Mouse (Mus musculus): ENCODE data around the gene Vps16.
A peak's percentile ranks its signal among the peaks of the same experiment; 100 is the strongest.

Vps16 gene

GRCm38 (mm10) chr2:130461287-130462071, 37.3 kb downstream of the Vps16 start:
- DNase-seq (ENCODE audit: low spot score) = no peak

DNA sequence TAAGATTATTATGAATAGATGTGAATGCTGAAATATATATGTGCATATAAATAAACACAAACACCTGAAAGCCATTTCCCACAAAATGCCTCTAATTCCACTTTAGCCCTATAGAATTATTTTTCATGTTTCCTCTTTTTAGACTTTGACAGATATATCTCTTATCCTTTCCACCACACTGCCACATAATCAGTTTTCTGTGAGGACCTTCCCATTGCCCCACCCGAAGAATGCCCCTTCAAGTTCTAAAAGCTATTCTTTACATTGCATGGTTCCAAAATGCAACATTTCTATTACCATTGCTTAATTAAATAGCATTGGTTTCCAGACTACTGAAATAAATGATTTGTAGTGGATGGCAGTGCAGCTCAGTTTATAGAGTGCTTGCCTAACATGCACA, 42.3 kb downstream of the Vps16 start:
- no peak for DNase-seq (ENCODE audit: low spot score)

DNA sequence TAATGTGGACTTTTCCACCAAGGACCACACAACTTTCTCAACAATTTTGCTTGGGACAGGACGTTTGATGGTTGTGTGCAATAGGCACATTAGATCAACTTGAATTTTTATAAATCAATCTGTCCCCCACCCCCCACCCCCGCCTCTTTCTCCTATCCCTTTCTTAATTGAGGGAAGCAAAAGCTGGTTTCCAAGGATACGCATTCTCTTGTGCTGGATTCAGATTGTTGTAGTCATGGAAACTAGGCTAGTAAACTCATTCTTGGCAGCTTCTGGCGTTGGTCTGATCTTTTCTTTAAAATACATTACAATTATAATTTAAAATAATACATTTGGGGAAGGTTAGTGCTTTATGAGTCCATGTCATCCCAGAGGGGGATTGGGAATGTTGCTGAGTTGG, 45.2 kb downstream of the Vps16 start:
- DNase-seq (ENCODE audit: low spot score) = no peak

DNA sequence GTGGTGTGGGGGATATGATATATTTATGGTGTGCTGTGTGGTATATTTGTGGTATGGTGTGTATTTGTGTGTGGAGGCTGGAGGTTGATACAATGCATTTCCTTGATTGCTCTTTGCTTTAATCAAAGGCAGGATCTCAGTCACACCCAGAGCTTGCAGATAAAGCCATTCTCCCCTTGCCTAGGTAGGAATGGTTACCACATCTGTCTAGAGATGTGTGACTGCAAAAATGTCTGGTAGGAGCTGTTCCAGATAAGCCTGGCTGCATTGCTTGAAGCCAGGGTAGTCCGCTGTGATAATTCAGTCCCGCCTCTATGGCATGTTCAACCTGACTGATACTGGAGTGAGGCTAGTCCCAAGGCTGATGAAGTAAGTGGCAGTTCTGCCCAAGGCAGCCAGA, 45.8 kb downstream of the Vps16 start:
- no peak for DNase-seq (ENCODE audit: low spot score)

DNA sequence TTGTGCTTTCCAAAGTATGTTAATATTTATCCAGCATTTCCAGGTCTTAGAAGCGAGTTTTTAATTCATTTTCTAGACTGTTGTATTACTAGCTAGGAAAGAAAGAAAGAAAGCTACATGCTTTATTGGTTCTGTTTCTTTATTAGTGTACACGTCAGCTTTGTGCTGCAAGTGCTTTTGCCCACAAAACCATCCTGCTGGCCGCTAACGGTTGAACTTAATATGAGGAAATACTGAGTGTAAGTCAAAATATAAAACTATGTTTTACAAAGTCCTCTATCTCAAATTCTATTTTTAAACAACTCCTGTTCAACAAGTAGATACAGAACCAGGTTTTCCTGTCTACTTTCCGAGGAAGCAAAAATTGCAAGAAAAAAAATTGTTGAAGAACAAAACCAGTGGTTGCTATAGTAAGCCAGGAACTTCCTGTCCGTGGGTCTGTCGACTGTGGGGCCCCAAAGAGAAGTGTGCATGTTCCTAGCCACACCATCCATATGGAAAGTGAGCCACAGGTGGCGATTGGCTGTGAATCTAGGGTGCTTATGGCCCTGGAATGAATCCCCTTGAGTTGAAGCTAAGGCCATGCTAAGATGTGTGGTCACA, 48.9 kb downstream of the Vps16 start:
- no peak for DNase-seq (ENCODE audit: low spot score)

- DNase-seq (ENCODE audit: low spot score) = no peak
Measured at GRCm38 (mm10) chr2:130475764-130476163, 51.6 kb downstream of the Vps16 start.

- no peak for DNase-seq (ENCODE audit: low spot score)
Measured at GRCm38 (mm10) chr2:130476666-130477297, 52.6 kb downstream of the Vps16 start.

GRCm38 (mm10) chr2:130482177-130482576, 58.0 kb downstream of the Vps16 start:
- DNase-seq (ENCODE audit: low spot score) = no peak

- DNase-seq (ENCODE audit: low spot score) = no peak
Measured at GRCm38 (mm10) chr2:130482700-130483099, 58.6 kb downstream of the Vps16 start.

DNA sequence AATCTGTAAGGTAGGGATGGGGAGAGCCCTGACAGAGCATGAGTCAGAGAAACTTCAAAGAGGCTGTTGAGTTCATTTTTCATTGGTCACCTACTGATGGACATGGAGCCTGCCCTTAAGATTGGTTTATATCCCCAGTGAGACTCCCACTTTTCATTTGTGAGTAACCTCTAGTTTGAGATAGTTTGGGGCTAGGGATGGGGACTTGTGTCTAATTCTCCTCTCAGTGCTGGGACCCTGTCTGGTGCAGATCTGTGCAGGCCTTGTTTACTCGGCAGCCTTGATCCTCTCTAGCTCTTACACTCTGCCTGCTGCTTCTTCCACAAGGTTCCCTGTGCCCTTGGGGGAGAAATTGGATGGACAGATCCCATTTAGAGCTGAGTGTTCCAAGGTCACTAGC, 60.1 kb downstream of the Vps16 start:
- DNase-seq (ENCODE audit: low spot score) = no peak

- no peak for DNase-seq (ENCODE audit: low spot score)
Measured at GRCm38 (mm10) chr2:130488002-130488401, 63.9 kb downstream of the Vps16 start.

DNA sequence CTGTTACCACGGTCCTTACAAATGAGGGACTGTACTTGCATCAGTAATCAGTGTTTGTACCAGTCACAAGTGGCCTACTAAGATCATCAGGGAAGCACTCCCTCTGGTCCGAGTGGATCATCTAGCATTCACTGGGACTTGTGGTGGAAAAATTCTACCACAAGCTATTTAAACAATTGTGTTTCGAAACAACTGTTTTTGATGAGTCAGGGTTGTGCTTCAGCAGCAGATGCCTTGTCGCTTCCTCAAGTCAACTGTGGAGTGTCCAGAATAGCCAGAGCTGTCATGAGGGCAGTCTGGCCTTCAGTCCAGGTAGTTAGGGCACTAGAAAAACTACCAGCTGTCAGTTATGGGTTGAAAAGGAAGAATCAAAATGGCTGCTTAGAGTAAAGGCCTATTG, 64.5 kb downstream of the Vps16 start:
- no peak for DNase-seq (ENCODE audit: low spot score)

DNA sequence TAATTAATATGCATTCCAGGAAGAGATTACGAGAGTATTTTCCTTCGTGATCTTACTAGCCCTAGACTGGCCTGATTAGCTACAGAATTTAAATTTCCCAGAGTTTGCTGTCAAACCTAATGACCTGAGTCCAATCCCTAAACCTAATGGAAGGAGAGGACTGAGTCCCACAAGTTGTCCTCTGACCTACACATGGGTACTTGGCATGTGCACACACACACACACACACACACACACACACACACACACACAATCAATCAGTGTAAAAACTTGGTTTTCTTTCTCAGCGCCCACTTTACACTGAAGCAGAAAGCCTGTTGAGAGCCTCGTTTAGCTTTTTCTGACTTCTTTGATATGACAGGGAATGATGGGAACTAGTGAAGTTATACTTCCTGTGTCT, 67.0 kb downstream of the Vps16 start:
- DNase-seq (ENCODE audit: low spot score) = no peak

- DNase-seq (ENCODE audit: low spot score) = peak; percentile 28
Measured at GRCm38 (mm10) chr2:130491587-130491986, 67.4 kb downstream of the Vps16 start.
